Mouse (Mus musculus): ENCODE data around the gene Cers2. TPM values are rescaled to one million over a fixed set of nuclear protein-coding genes. Genes with fewer than 3 reads are reported as not detected.

Gene Cers2
- total RNA-seq, 4 experiments from 2014 or later, result 30.6 to 35.5 (median 33.4) TPM

Other genes with a start within 250 kb of the Cers2 start
- gene Pip5k1a, start 207.9 kb upstream of the Cers2 start, total RNA-seq (2022), result 10 to 100 TPM; 15.4 to 17.4 (median 16.5) TPM
- 10 to 100 TPM; 27.9 to 35.3 (median 32.0) TPM for gene Vps72, start 203.8 kb upstream of the Cers2 start, total RNA-seq (2022)
- 10 to 100 TPM; 35.7 to 43.4 (median 39.0) TPM for gene Tmod4, start 190.3 kb upstream of the Cers2 start, total RNA-seq (2022)
- gene Scnm1, start 180.8 kb upstream of the Cers2 start, total RNA-seq (2022), result 10 to 100 TPM; 29.0 to 39.4 (median 33.2) TPM
- gene Lysmd1, start 180.7 kb upstream of the Cers2 start, total RNA-seq (2022), result 1 to 10 TPM; 4.8 to 5.4 (median 5.0) TPM
- gene Tnfaip8l2, start 172.4 kb upstream of the Cers2 start, total RNA-seq (2022), result 1 to 10 TPM in 3 of 4 experiments, under 1 TPM in 1; 0.62 to 1.9 (median 1.5) TPM
- gene Sema6c, start 154.3 kb upstream of the Cers2 start, total RNA-seq (2022), result 1 to 10 TPM; 2.6 to 8.1 (median 5.5) TPM
- gene Gabpb2, start 96.9 kb upstream of the Cers2 start, total RNA-seq (2022), result 10 to 100 TPM; 12.2 to 13.9 (median 13.2) TPM
- 10 to 100 TPM; 17.0 to 22.8 (median 20.4) TPM for gene Cdc42se1, start 86.1 kb upstream of the Cers2 start, total RNA-seq (2022)
- gene Mllt11, start 82.6 kb upstream of the Cers2 start, total RNA-seq (2022), result 10 to 100 TPM in 2 of 4 experiments, 1 to 10 TPM in 2; 5.5 to 11.3 (median 9.5) TPM
- gene Gm128, start 73.2 kb upstream of the Cers2 start, total RNA-seq (2022), result not detected
- gene Bnipl, start 63.6 kb upstream of the Cers2 start, total RNA-seq (2022), result not detected
- 10 to 100 TPM; 19.5 to 23.8 (median 21.3) TPM for gene Mindy1, start 33.4 kb upstream of the Cers2 start, total RNA-seq (2022)
- 10 to 100 TPM; 26.3 to 27.9 (median 27.2) TPM for gene Prune1, start 32.7 kb upstream of the Cers2 start, total RNA-seq (2022)
- gene Anxa9, start 7.6 kb upstream of the Cers2 start, total RNA-seq (2022), result 1 to 10 TPM in 1 of 4 experiments, under 1 TPM in 2, not detected in 1; 0.52 to 1.5 (median 0.66) TPM
- 10 to 100 TPM; 10.1 to 12.0 (median 10.4) TPM for gene Setdb1, start 42.4 kb downstream of the Cers2 start, total RNA-seq (2022)
- gene 4930558C23Rik, start 88.0 kb downstream of the Cers2 start, total RNA-seq (2022), result not detected
- gene Arnt, start 119.6 kb downstream of the Cers2 start, total RNA-seq (2022), result 10 to 100 TPM; 36.9 to 39.9 (median 39.1) TPM
- gene Ctsk, start 184.5 kb downstream of the Cers2 start, total RNA-seq (2022), result 1 to 10 TPM; 5.3 to 7.9 (median 6.6) TPM
- 10 to 100 TPM in 2 of 4 experiments, 1 to 10 TPM in 2; 7.8 to 17.5 (median 10.0) TPM for gene Ctss, start 212.0 kb downstream of the Cers2 start, total RNA-seq (2022)
- gene Hormad1, start 244.9 kb downstream of the Cers2 start, total RNA-seq (2022), result not detected

All from heart, adult 8-10 months (tissue).